15 mouse cellular contexts compared by ENCODE assay signal in the genomic region with DNA sequence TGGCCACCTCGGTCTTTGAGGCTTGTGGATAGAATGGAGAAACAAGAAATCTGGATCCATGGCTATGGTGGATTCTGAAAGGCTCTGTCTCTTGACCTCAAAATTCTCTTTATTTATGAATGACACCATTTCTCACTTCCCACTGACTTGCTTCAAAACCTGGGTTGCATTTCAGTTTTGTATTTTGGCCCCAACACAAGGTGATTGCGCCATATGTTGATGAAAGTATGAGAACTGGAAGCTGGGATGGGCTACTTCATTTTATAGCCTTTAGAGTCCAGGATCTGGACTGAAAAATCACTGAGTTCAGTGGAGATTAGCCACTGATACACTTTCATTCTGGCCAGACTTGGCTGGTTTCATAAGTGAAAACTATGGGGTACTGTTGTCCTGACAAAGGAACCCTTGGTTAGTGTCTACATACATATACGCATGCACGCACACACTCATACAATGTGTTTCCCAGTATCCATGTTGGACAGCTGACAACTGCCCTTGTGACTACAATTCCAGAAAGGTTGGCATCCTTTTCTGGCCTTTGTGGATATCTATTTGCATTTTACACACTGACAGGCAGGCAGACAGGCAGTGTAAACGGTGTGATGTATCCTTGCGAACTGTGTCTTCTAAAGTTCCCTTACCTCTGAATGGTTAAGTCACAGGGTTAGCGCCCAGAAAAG.
DNase-seq lines count a peak whose midpoint lies in the region; ATAC-seq and TF ChIP-seq lines count a peak whose summit lies in the region.
"Had no signal": no experiment of that assay in that cellular context is flagged by ENCODE, and none has a peak within 500 bp of the region (broad histone marks: within the 10 kb centered on the region; RNA-seq: fewer than 3 reads in every experiment).

No protein-coding gene starts in this region.

- no peak overlapping the region for H3K9ac ChIP-seq in kidney, embryonic 16.5 days (replicated peaks; ENCODE audit: low read length)
- no peak overlapping the region for H3K9ac ChIP-seq in hindbrain, embryonic 14.5 days
- H3K9ac ChIP-seq: limb, embryonic 13.5 days had no signal

- DNase-seq in kidney, adult 18-20 months = peak; percentile 45
- peak; percentile 73 for DNase-seq in NIH3T3 (ENCODE audit: low read depth)
- DNase-seq in hindbrain, embryonic 14.5 days (ENCODE audit: low spot score) = no peak
- DNase-seq in layer of hippocampus, adult 2 months (ENCODE audit: low spot score in 2 of 2) = no peak
- DNase-seq: adrenal gland, adult 8-10 months; heart, adult 2 months; lung, adult 18-20 months; right cerebral cortex, postnatal 14 days; thymus, postnatal 14 days had no signal

- no peak for ATAC-seq in kidney, embryonic 16.5 days (ENCODE audit: low FRiP score, low TSS enrichment)
- ATAC-seq in common myeloid progenitor, adult 5-6 weeks (replicated peaks; ENCODE audit: low read depth, poor library complexity, severe bottlenecking) = 0 out of 2 replicates have a peak, but pooled peaks have one; percentile 11
- no peak for ATAC-seq in hindbrain, embryonic 14.5 days (ENCODE audit: low FRiP score)
- ATAC-seq: hindbrain, embryonic 16.5 days had no signal

- H3K36me3 ChIP-seq in kidney, embryonic 16.5 days (ENCODE audit: insufficient read depth, low read length) = no peaks in the 10 kb centered on the region
- peaks cover 4% of the 10 kb centered on the region for H3K36me3 ChIP-seq in myocyte (ENCODE audit: control insufficient read depth, insufficient read depth)
- no peaks in the 10 kb centered on the region for H3K36me3 ChIP-seq in hindbrain, embryonic 14.5 days (replicated peaks; ENCODE audit: control insufficient read depth, insufficient read depth)

- TF ChIP-seq POLR2A in myocyte (IDR thresholded peaks at IDR 0.05; ENCODE audit: insufficient read length, low read depth) = no peak

- 88% methylated on average over 7 of the region's 7 CpGs for WGBS in kidney, embryonic 16.5 days
- WGBS in hindbrain, embryonic 14.5 days = 84% methylated on average over 7 of the region's 7 CpGs

- H3K27me3 ChIP-seq in kidney, embryonic 16.5 days (ENCODE audit: insufficient read depth, low read length) = no peaks in the 10 kb centered on the region
- no peaks in the 10 kb centered on the region for H3K27me3 ChIP-seq in myocyte (ENCODE audit: control insufficient read depth, insufficient read depth, insufficient read length)
- no peaks in the 10 kb centered on the region for H3K27me3 ChIP-seq in hindbrain, embryonic 14.5 days (ENCODE audit: control insufficient read depth, insufficient read depth, low read length)
- H3K27me3 ChIP-seq: limb, embryonic 13.5 days had no signal

- H3ac ChIP-seq in myocyte (ENCODE audit: control insufficient read depth, insufficient read length) = no peak overlapping the region

- no peak overlapping the region for H3K27ac ChIP-seq in kidney, embryonic 16.5 days (ENCODE audit: low read length)
- H3K27ac ChIP-seq in hindbrain, embryonic 14.5 days = no peak overlapping the region
- no peak overlapping the region for H3K27ac ChIP-seq in layer of hippocampus, adult 2 months
- H3K27ac ChIP-seq: heart, adult 2 months; limb, embryonic 13.5 days; midbrain, embryonic 10.5 days had no signal

- H3K4me2 ChIP-seq in kidney, embryonic 16.5 days (replicated peaks; ENCODE audit: low read depth, low read length) = no peak overlapping the region
- no peak overlapping the region for H3K4me2 ChIP-seq in myocyte (ENCODE audit: low read depth)
- no peak overlapping the region for H3K4me2 ChIP-seq in hindbrain, embryonic 14.5 days (replicated peaks)
- H3K4me2 ChIP-seq: limb, embryonic 13.5 days had no signal

- no peak for TF ChIP-seq CTCF in layer of hippocampus, adult 2 months (conservative IDR thresholded peaks at IDR 0.05)

- H3K4me3 ChIP-seq in kidney, embryonic 16.5 days (ENCODE audit: low read length) = no peak overlapping the region
- H3K4me3 ChIP-seq in myocyte = no peak overlapping the region
- no peak overlapping the region for H3K4me3 ChIP-seq in hindbrain, embryonic 14.5 days (replicated peaks; ENCODE audit: low read length)
- H3K4me3 ChIP-seq in layer of hippocampus, adult 2 months = no peak overlapping the region
- H3K4me3 ChIP-seq: heart, adult 2 months; limb, embryonic 13.5 days; midbrain, embryonic 10.5 days had no signal

- H3K79me2 ChIP-seq in myocyte (ENCODE audit: control insufficient read depth, insufficient read depth) = no peaks in the 10 kb centered on the region

- no peaks in the 10 kb centered on the region for H3K9me3 ChIP-seq in kidney, embryonic 16.5 days (ENCODE audit: low read length)
- no peaks in the 10 kb centered on the region for H3K9me3 ChIP-seq in hindbrain, embryonic 14.5 days (ENCODE audit: control insufficient read depth, low read length)
- H3K9me3 ChIP-seq: limb, embryonic 13.5 days; midbrain, embryonic 10.5 days had no signal

- H3K4me1 ChIP-seq in kidney, embryonic 16.5 days (ENCODE audit: insufficient read depth, low read length) = 0 out of 2 replicates have a peak, but pooled peaks cover 6% of the 10 kb centered on the region
- H3K4me1 ChIP-seq in hindbrain, embryonic 14.5 days (replicated peaks; ENCODE audit: control insufficient read depth, insufficient read depth, low read length) = no peaks in the 10 kb centered on the region

TF ChIP-seq in myocyte, 11 proteins besides CTCF, POLR2A, EP300 and RAD21:
- TF ChIP-seq CEBPB (IDR thresholded peaks at IDR 0.05; ENCODE audit: insufficient read depth, poor library complexity, severe bottlenecking) (peak; percentile 62; the same call in 1 of the 2 replicates), MAX (IDR thresholded peaks at IDR 0.05; ENCODE audit: low read depth) (no peak), POLR2AphosphoS2 (IDR thresholded peaks at IDR 0.05; ENCODE audit: insufficient read length, low read depth) (no peak), E2F4 (IDR thresholded peaks at IDR 0.05; ENCODE audit: insufficient read depth) (no peak)

Comparison
In these comparisons a context has a peak if more than half of its experiments do, and no peak if none do; other contexts are left out.
1. DNase-seq: peak in kidney, adult 18-20 months (single experiment) and NIH3T3 (single experiment); none in hindbrain, embryonic 14.5 days (single experiment) and layer of hippocampus, adult 2 months (0 of 2).